Mouse (Mus musculus): Measurements from ENCODE around the gene Erich2. TPM values are rescaled to one million over a fixed set of nuclear protein-coding genes. Genes with fewer than 3 reads are reported as not detected.
"Not testable (repeated sequence)": the region's sequence is repeated elsewhere in the genome, so short reads cannot be mapped to it uniquely, and the experiment has no call there.

Gene Erich2
- polyA plus RNA-seq, 1 experiment from 2014 or later = 1.1 TPM

DNA sequence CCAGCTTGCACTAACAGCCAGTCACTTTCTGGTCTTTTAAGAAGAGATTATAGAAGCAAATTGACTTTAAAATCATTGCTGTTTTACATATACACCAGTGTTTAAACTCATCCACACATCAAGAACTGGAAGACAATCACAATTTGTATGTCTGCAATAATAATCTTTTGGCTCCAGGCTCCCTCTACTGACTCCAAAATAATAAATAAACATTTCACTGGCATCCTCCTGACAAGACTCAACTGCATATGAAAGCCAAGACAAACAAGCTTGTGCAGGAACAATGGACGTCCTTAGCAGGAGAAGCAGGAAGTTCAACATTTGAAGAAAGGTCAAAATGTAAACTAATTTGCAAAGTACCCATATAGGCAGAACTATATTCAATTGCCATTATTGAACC is 3.4 kb upstream of the Erich2 start:
- Histone ChIP-seq H3K27ac (replicated peaks) (no peak overlapping the region), H3K4me1 (replicated peaks; ENCODE audit: control insufficient read depth, insufficient read depth) (no peaks in the 10 kb centered on the region), H3K4me2 (replicated peaks; ENCODE audit: low read depth) (no peak overlapping the region), H3K36me3 (ENCODE audit: control insufficient read depth, insufficient read depth, low read length) (no peaks in the 10 kb centered on the region), H3K4me3 (ENCODE audit: low read depth, low read length) (no peak overlapping the region), H3K27me3 (ENCODE audit: control insufficient read depth, insufficient read depth, low read length) (no peaks in the 10 kb centered on the region), H3K9me3 (ENCODE audit: control insufficient read depth, low read length) (no peaks in the 10 kb centered on the region), H3K9ac (ENCODE audit: low read length) (no peak overlapping the region)
- DNase-seq (ENCODE audit: low spot score) (no peak), ATAC-seq (ENCODE audit: low FRiP score, low TSS enrichment) (no peak)
- TF ChIP-seq CTCF (IDR thresholded peaks at IDR 0.05; ENCODE audit: low read depth) = no peak
- TF ChIP-seq EP300 (optimal IDR thresholded peaks at IDR 0.05) = no peak
- WGBS = 5% methylated on average over 1 of the region's 1 CpGs

DNA sequence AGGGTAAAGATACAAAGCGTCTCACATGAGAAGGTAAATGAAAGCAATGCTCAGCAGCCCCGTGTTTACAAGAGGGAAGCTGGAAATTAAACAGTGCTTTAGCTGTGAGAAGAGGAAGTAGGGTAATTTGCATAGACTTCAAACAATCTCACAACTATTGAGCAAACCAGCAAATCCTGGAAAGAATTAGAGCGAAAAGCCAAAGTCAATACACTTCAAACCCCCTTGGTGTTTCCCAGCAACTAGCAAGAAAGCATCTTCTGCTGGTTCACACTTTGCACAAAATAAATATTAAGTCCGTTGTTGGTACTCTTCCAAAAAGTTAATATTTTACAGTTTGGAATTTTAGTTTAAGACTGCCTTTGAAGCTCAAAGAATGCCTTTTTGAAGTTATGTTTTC is 2.7 kb upstream of the Erich2 start:
- H3K27me3 ChIP-seq (ENCODE audit: control insufficient read depth, insufficient read depth, low read length) = no peaks in the 10 kb centered on the region
- ATAC-seq (ENCODE audit: low FRiP score, low TSS enrichment) (no peak), DNase-seq (ENCODE audit: low spot score) (no peak)

DNA sequence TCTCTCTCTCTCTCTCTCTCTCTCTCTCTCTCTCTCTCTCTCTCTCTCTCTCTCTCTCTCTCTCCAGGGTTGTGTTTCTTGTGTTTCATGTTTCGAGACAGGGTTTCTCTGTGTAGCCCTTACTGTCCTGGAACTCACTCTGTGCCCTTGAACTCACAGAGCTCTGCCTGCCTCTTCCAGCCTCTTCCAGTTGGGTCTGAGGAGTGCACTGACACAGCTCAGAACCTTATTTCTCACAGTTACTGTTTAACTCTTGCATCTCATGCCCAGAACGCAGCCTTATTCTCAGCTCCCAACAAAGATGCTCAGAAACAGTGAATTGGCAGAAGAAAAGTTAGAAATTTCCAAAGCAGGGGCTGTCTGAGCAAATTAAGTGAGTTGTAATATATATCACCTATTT is 2.2 kb upstream of the Erich2 start:
- 31% methylated on average over 2 of the region's 2 CpGs for WGBS
- Histone ChIP-seq H3K4me3 (ENCODE audit: low read depth, low read length) (no peak overlapping the region), H3K4me1 (replicated peaks; ENCODE audit: control insufficient read depth, insufficient read depth) (no peaks in the 10 kb centered on the region), H3K4me2 (replicated peaks; ENCODE audit: low read depth) (no peak overlapping the region), H3K9me3 (ENCODE audit: control insufficient read depth, low read length) (no peaks in the 10 kb centered on the region), H3K9ac (ENCODE audit: low read length) (no peak overlapping the region), H3K36me3 (ENCODE audit: control insufficient read depth, insufficient read depth, low read length) (no peaks in the 10 kb centered on the region), H3K27ac (replicated peaks) (no peak overlapping the region), H3K27me3 (ENCODE audit: control insufficient read depth, insufficient read depth, low read length) (no peaks in the 10 kb centered on the region)
- ATAC-seq (ENCODE audit: low FRiP score, low TSS enrichment) = no peak
- TF ChIP-seq CTCF (IDR thresholded peaks at IDR 0.05; ENCODE audit: low read depth) (no peak), EP300 (optimal IDR thresholded peaks at IDR 0.05) (no peak)
- DNase-seq (ENCODE audit: low spot score) = no peak

More for the DNA sequence above, 2.7 kb upstream of the Erich2 start:
- Histone ChIP-seq H3K9ac (ENCODE audit: low read length) (no peak overlapping the region), H3K36me3 (ENCODE audit: control insufficient read depth, insufficient read depth, low read length) (no peaks in the 10 kb centered on the region), H3K9me3 (ENCODE audit: control insufficient read depth, low read length) (no peaks in the 10 kb centered on the region), H3K27ac (replicated peaks) (no peak overlapping the region), H3K4me1 (replicated peaks; ENCODE audit: control insufficient read depth, insufficient read depth) (no peaks in the 10 kb centered on the region), H3K4me3 (ENCODE audit: low read depth, low read length) (no peak overlapping the region), H3K4me2 (replicated peaks; ENCODE audit: low read depth) (no peak overlapping the region)
- 15% methylated on average over 4 of the region's 4 CpGs for WGBS
- TF ChIP-seq CTCF (IDR thresholded peaks at IDR 0.05; ENCODE audit: low read depth) = no peak
- no peak for TF ChIP-seq EP300 (optimal IDR thresholded peaks at IDR 0.05)

DNA sequence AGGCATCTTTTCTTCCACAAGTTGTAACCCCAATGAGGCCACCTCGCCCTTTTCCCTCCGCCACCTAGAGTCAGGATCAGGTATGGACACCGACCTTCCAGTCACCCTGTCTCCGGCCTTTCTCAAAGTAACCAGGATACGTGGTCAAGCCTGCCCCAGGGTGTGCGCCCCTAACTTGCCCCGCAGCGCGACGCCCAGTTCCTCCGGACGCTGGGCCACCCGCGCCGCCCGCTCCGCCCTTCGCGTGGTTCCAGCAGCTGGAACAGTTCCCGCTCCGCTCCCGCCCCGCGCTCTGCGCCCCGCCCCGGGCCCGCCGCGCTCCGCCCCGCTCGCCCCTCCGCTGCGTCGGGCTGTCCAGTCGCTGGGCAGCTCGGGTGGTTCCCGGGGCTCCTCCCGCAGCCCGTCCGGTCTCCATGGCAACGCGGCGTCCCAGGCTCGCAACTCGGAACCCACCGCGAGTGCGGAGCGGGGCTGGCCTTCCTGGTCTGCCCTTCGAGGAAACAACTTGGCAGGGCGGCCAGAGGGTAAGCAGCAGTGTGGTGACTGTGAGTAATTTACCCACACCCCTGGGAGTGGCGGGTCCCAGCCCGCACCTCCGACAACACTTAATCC is 508 bp downstream of the Erich2 start:
- ATAC-seq (ENCODE audit: low FRiP score, low TSS enrichment) = peak; percentile 95
- Histone ChIP-seq H3K36me3 (ENCODE audit: control insufficient read depth, insufficient read depth, low read length) (no peaks in the 10 kb centered on the region), H3K4me2 (replicated peaks; ENCODE audit: low read depth) (peak overlapping the region; percentile 88), H3K27me3 (ENCODE audit: control insufficient read depth, insufficient read depth, low read length) (no peaks in the 10 kb centered on the region), H3K9ac (ENCODE audit: low read length) (peak overlapping the region; percentile 57), H3K4me1 (replicated peaks; ENCODE audit: control insufficient read depth, insufficient read depth) (no peaks in the 10 kb centered on the region), H3K27ac (replicated peaks) (peak overlapping the region; percentile 18; the same call in 1 of the 2 replicates), H3K4me3 (ENCODE audit: low read depth, low read length) (peak overlapping the region; percentile 61), H3K9me3 (ENCODE audit: control insufficient read depth, low read length) (no peaks in the 10 kb centered on the region)
- under 1% methylated on average over 55 of the region's 56 CpGs for WGBS
- peak; percentile 84 for DNase-seq (ENCODE audit: low spot score)
- TF ChIP-seq EP300 (optimal IDR thresholded peaks at IDR 0.05) (no peak), CTCF (IDR thresholded peaks at IDR 0.05; ENCODE audit: low read depth) (peak; percentile 70)

GRCm38 (mm10) chr2:70538283-70538682 is 29.7 kb downstream of the Erich2 start:
- H3K9ac ChIP-seq (ENCODE audit: low read length); H3K4me3 ChIP-seq (ENCODE audit: low read depth, low read length); H3K4me1 ChIP-seq (replicated peaks; ENCODE audit: control insufficient read depth, insufficient read depth); H3K27ac ChIP-seq (replicated peaks); ATAC-seq (ENCODE audit: low FRiP score, low TSS enrichment); H3K27me3 ChIP-seq (ENCODE audit: control insufficient read depth, insufficient read depth, low read length); H3K4me2 ChIP-seq (replicated peaks; ENCODE audit: low read depth); H3K36me3 ChIP-seq (ENCODE audit: control insufficient read depth, insufficient read depth, low read length); H3K9me3 ChIP-seq (ENCODE audit: control insufficient read depth, low read length): not testable (repeated sequence)
- peak; percentile 40 for DNase-seq (ENCODE audit: low spot score)
- peak; percentile 82 for TF ChIP-seq CTCF (IDR thresholded peaks at IDR 0.05; ENCODE audit: low read depth)
- WGBS = 43% methylated on average over 7 of the region's 7 CpGs

DNA sequence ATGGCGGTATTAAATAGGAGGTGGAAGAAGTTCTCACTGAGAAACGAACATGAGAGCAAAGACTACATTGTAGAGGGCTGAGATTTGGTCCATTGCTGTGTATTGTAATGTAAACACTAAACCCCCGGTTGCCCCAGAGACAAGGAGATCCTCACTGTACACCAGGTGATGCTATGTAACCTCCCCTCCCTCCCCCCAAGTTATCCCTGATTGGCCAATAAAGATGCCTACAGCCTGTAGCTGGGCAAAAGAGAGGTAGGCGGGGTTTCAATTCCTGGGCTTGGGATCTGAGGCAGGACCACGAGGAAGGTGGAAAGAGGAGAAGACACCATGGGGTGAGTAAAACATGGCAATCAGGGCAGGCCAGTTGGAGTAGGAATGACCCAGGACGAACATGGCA is 42.1 kb downstream of the Erich2 start:
- DNase-seq (ENCODE audit: low spot score) (no peak), ATAC-seq (ENCODE audit: low FRiP score, low TSS enrichment) (no peak)
- Histone ChIP-seq H3K4me1 (replicated peaks; ENCODE audit: control insufficient read depth, insufficient read depth) (no peaks in the 10 kb centered on the region), H3K36me3 (ENCODE audit: control insufficient read depth, insufficient read depth, low read length) (no peaks in the 10 kb centered on the region), H3K9me3 (ENCODE audit: control insufficient read depth, low read length) (no peaks in the 10 kb centered on the region), H3K4me2 (replicated peaks; ENCODE audit: low read depth) (no peak overlapping the region), H3K9ac (ENCODE audit: low read length) (no peak overlapping the region), H3K27ac (replicated peaks) (no peak overlapping the region), H3K4me3 (ENCODE audit: low read depth, low read length) (no peak overlapping the region), H3K27me3 (ENCODE audit: control insufficient read depth, insufficient read depth, low read length) (no peaks in the 10 kb centered on the region)
- no peak for TF ChIP-seq EP300 (optimal IDR thresholded peaks at IDR 0.05)
- no peak for TF ChIP-seq CTCF (IDR thresholded peaks at IDR 0.05; ENCODE audit: low read depth)
- 52% methylated on average over 6 of the region's 6 CpGs for WGBS
